Mouse (Mus musculus) testis, postnatal 14 days (tissue): ENCODE results near the gene Nt5dc3.

Source experiments
- DNase-seq: peaks from one replicate; pipeline ENCODE4 v3.0.0; 2021; ENCODE audit warnings: low spot score

Gene Nt5dc3

DNA sequence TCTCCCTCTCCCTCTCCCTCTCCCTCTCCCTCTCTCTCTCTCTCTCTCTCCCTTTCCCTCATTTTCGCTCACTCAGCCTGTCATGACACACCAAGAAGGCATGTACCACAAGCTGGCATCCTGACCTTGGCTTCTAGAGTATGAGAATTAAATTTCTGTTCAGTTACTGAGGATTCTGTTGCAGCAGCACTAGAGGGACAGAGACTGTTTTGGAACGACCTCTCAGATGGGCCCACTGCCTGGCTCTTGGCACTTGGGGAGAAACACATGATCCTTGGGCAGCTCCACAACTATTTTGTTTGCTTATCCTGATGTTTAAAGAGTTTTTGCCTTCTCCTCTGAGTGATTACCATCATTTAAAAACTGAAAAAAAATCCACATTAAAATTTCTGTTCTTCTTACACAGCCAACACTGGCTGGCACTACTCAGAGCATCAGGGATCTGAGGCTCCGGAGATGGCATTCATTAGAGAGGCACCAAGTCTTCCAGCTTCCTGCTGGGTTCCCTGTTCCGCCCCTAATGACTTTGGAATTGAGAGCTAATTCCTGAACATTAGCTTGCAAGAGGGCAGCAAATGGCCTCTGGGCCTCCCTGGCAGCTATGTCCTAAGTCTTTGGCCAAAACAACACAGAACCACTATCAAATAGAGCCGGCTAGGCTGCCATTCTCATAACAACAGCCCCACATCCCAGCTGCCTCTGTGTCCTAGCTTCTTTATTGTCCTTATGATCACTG, 101.4 kb downstream of the Nt5dc3 start:
- no peak for DNase-seq

- DNase-seq, result no peak
Measured at GRCm38 (mm10) chr10:86881448-86881847, 102.6 kb downstream of the Nt5dc3 start.

DNA sequence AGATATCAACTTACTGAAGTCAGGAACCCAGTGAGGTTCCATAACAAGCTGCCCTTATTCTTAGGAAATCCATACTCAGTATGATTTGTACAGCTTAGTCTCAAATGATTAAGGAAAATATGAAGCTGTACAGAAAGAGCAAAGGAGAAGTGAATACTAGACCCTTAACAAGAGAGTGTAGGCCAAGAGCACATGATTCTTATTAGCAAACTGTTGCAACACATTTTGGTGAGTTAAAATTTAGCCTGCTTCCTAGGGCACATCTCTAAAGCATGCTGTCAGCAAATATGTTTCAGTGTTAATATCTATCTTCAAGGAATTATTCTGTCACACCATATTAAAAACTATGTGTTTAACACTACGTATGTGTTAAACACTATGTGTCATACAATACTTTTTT, 107.6 kb downstream of the Nt5dc3 start:
- no peak for DNase-seq
